Mouse (Mus musculus): ENCODE measurements around the gene Csad.

Csad gene

DNA sequence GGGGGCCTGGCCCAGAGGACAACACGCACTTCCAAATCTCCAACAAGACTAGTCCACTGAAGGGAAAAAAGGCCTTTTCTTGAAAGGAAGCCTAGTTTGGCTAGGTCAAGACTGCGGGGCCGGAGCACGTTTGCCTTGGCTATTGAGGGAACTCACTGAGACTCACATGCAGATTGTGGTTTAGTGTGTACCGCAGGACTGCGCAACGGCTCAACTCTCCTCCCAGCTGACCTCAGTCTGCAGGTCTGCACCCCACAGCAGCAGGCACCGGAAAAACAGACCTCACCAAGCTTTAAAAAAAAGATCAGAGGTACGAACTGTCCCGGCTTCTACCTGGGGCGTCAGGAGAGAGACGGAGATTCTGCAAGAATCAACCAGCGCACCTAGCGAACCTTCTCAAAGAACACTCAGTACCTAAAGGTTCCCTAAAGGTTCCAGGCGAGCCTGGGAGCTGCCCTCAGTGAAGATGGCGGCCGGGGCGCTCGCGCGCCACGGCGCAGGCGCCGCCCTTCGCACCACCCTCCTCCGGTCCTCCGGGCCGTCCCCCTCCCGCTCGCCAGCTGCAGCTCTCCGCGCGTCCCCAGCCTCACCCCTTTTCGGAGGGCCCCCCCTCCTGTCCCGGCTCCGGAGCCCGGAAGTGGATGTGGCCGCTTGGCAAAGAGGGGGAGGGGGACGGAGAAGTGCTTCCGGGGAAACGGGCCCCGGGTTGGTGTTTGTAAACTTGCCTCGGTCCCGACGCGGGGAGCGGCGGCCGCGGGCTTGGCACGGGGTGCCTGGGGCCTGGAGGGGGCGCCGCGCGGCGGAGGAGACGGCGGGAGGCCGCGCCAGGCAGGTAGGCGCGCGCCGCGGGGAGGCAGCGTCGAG is 1.3 kb downstream of the Csad start, which contains the start of gene Zfp740:
Zfp740 (plus strand) TSS at position 279 of the 864 bp plus-strand sequence.
- DNase-seq (ENCODE audit: low read depth) = peak; percentile 87

DNA sequence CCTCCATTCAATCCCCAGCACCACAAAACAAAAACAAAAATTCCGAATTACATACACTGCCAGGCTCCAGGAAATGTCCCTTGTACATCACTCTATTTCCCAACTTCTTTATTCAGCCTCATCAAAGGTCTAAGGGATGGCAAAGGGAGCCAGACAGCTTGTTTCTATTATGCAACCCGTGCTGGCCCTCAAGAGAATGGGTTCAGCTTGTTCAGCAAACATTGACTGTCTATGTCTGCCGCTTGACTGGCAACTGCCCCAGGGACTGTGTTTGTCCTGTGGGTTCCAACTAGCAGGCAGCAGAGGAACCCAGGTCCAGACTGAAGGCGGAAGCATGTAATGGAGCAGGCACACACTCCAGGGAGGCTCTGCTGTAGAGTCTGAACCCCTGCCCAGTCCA is 5.7 kb downstream of the Csad start:
- DNase-seq (ENCODE audit: low read depth) = no peak

DNA sequence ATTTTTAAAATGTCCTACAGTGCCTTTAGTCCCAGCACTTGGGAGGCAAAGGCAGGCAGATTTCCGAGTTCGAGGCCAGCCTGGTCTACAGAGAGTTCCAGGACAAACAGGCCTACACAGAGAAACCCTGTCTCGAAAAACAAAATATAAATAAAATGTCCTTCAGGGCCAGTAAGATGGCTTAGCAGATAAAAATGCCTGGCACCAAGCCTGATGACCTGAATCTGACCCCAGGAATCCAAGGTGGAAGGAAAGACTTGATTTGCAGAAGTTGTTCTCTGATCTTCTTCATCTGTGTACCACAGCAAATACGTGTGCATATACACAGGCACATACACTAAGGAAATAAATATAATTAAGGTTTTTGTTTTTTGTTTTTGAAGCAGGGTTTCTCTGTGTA is 9.2 kb downstream of the Csad start:
- no peak for DNase-seq (ENCODE audit: low read depth)

DNA sequence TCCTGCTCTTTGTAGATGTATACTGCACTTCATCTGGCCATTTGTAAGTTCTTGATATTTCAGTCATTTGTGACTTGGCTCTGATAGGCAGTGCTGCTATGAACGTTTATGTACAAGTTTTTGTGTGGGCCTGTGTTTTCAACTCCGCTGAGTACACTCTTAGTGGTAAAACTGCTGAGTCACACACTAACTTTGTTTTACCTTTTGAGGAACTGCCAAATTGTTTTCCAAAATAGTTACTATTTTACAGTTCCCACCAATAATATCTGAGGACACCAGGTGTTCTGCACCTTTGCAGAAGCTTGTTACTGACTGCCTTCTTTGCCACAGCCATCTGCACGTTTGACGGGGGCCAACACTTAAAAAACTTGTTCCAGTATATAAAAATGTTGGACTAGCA is 10.1 kb downstream of the Csad start:
- DNase-seq (ENCODE audit: low read depth) = no peak

DNA sequence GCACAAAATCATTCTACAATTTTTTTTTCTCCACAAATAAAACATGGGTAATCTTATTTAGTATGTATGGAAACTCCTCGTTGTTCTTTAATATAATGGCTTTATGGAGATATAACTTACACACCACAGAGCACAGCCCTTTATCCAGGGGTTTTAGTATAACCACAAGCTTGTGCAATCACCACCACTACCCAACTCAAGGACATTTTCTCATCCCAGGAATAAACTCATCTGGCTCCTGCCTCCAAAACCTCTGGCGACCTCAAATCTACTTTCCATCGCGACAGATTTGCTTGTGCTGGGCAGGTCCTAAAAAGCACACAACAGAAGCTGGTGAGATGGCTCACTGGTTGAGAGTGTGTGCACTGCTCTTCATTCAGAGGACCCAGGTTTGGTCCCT is 10.9 kb downstream of the Csad start:
- no peak for DNase-seq (ENCODE audit: low read depth)

DNA sequence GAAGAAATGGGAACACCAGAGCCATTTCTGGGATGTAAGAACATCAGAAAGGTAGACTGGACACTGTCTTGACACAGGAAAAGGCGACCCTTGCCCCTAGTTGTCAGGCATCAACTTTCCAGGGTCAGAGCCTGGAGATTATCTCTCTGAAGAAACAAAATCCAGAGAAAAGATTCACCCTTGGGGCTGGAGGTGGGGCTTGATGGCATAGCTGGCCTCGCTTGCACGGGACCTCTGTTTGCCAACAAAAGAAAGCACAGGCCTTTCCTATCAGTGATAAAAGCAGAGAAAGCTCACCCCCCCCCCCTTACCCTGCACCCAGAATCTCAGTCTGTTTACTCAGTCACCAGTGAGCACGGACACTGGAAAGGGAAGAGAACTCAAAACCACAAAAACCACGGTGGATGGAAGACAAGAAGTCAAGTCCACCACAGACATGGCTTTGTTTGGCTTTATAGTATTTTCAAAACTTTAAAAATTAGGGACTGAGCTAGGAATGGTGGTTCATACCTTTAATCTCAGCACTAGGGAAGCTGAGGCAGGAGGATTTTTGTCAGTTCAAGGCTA is 11.6 kb downstream of the Csad start:
- no peak for DNase-seq (ENCODE audit: low read depth)

DNA sequence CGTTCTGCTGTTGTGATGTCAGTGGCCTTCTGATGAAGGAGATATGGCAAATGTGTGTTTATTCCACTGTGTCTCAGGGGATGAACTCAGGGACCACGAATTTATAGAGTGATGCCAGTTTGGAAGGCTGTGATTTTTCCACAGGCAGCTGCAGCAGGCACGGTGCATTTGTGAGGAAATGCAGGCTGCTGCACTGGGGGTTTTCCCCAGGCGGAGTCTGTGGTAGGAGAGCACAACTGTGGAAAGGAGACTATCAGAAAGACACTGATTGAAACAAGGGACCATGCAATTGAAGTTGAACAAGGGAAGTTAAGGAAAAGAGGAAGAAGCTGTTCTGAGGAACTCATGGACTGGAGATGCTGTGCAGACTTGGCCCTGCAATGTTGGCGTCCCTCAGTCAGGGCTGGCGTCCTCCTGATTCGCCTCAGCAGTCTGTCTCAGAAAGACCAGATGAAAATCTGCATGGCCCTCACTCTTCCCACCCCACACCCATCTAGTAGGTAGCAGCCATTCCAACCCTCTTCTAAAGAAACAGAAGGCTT is 12.2 kb downstream of the Csad start:
- DNase-seq (ENCODE audit: low read depth) = no peak

DNA sequence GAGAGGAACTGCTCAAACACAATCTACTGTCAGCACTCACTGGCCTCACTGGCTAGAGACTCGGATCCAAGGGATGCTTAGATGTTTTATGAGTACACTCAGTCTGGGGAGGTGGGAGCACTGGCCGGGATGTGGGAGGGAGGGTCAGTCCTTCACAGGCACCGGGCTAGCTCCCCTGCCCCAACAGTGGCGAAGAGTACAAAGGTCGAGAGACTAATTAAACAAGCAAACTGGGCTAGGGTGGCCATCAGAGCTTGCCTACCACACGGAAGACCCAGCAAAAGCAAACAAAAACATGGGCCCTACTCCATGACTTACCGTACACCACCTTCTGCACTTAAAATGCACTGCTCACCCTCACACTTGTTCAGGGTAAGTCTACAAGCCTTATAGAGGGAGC is 12.8 kb downstream of the Csad start:
- no peak for DNase-seq (ENCODE audit: low read depth)

DNA sequence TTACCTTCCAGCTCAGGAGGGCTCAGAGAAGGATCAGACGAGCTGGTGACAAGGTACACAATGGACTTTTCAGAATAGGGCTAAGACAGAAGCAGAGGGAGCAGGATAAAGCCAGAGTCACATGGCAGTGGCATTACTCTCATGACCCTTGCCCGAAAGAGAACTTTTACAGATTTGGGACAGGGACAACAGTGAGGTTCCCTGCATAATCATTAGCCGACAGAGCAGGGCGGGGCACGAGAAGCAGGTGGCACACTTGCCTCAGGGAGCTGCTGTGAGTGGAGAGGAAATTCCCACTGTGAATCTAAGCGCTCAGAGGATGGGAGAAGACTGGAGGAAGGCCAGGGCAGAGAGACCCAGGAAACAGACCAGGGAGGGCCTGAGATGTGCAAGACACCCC is 15.6 kb downstream of the Csad start:
- DNase-seq (ENCODE audit: low read depth) = no peak

DNA sequence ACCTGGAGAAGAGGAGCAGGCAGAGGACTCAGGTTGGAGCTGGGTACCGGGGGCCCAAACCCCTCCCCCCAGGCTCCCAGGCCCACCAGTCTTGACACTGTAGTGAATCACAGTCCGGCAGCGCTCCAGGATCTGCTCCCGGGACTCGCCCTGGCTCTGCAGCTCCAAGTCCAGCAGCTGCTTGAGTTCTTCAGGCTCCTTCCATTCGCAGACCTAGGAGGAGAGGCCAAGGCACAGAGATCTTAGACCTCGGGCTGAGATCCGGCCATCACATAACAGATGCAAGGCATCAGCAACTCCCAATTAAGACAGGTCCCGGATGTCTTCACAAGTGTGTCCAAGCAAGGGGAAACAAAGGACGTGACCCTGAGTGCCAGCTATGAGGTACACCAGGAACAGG is 16.4 kb downstream of the Csad start:
- no peak for DNase-seq (ENCODE audit: low read depth)

DNA sequence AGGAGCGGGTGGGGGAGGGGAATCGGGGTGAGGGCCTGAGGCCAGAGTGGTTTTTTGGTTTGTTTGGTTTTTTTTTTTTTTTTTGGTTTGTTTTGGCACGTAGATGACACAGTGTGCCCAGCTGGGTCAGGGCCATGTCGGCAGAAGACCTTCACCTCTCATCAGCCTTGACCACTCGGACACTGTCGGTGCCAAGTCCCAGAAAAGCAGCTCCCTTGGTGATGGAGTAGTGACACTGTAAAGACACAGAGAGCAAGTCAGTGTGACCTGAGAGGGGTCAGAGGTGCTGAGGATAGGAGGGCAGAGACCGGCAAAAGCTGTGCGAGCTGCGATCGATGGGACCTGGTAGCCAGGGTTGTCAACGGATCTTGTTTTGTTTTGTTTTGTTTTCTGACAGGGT is 18.3 kb downstream of the Csad start:
- DNase-seq (ENCODE audit: low read depth) = no peak

DNA sequence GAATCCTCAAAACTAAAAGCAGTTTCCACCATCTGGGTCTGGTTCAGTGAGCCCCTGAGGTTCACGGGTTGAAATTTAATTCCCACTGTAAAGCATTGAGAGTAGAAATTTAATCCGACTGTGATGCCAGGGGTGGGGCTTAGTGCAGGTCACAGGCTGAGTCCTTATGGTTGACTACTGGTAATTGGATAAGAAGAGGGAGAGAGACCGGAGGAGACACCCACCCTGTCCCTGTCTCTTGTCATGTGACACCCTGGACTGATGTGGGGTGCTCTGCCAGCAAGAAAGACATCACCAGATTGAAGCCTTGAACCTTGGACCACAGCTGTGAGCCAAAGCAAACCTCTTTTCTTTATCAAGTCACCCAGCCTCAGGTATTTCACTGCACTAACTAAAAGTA is 21.4 kb downstream of the Csad start:
- DNase-seq (ENCODE audit: low read depth) = no peak

DNA sequence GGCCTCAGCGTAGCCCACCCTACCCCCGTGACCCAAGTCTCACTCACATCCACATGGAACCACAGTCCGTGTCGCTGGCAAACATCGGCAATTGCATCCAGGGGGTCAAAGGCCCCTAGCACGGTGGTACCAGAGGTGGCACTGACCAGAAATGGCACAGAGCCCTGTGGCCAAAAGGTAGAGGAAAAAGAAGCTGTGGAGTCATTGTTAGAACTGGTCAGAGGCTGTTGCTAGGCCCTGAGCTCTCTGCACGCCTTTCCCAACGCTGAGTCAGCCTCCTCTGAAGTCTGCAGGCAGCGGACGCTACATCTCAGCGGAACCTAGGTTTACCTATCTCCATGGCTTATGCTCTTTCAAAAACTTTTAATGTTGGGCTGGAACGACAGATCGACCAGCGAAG is 24.6 kb downstream of the Csad start:
- DNase-seq (ENCODE audit: low read depth) = no peak

DNA sequence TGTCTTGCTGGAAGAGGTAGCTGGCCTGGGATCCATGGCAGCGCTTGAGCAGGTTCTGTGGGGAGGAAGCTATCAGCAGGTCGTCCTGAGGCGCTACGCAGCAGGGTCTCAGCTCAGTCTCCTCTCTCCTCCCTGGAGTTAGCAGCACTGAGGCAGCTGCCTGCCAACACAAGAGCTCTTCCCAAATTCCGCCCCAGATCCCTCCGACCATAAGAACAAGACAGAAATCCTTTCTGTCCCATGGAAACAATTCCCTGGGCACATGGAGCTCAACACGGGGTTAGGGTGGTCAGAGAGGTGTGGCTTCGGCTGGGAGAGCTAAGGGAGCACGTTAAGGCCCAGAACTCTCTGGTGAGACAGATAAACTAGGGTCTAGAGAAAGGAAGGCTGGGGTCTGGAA is 25.4 kb downstream of the Csad start:
- no peak for DNase-seq (ENCODE audit: low read depth)

DNA sequence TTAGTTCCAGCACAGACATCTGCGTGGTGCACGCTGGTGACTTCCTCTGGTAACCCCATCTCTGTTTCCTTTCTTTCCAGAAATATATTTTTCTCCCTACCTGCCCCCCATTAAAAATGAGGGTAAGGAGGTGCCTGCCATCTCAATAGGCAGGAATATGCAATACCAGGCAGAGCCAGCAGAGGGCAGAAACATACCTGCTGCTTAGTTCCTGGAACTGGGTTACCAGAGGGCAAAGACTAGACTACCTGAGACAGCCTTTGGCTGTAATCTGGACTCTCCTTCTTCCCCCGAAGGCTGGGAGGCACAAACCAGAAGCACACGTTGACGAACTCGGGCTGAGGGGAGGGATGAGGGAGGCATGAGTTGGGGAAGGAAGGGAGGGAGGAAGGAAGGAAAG is 26.2 kb downstream of the Csad start:
- peak; percentile 67 for DNase-seq (ENCODE audit: low read depth)

DNA sequence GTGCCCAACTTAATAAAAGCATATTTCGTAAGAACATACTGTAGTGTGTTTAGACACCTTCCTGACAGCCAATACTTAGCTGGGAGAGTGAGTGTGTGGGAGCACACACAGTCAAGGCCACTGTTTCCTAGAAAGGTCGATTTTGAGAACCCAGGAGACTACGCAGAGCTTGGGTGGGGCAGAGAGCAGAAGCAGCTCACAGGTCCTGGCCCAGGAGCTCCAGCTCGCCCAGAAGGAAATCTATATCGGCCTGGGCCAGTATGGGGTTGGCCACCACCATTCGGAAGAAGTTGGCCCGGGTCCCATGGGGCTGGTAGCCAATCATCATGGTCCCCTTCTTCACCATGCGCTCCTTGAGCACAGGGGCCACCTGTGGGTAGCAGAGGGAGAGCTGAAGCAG is 27.1 kb downstream of the Csad start:
- DNase-seq (ENCODE audit: low read depth) = no peak

DNA sequence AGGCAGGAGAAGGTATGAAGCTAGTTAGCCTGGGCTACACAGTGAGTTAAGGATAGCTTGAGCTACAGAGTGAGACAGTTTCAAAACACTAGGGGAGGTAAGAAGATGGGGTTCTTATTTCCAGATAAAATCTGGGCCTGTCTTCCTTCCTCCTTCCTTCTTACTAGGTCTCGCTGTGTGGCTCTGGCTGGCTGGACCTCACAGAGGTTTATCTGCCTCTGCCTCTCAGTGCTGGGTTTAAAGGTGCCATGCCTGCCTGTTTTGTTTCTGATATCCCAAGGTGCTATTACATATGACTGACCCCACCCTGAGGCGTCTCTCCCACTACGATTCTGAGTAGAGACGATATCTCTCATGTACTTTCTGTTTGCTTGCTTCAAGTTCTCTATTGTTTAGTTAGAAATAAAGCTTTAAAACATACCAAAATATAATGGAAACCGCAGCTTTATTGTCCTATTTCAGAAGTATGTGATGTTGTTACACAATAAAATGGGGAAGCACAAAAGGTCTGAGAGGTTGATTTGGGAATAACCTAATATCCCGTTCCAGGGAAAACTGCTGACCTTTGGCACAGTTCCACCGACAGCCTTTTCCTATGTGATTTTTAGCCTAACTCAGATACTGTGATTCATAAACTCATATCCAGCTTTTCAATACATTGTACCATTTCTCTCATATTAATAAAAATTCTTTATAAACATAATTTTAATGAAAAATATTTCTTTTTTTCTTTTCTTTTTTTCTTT is 27.8 kb downstream of the Csad start:
- DNase-seq (ENCODE audit: low read depth) = peak; percentile 35

DNA sequence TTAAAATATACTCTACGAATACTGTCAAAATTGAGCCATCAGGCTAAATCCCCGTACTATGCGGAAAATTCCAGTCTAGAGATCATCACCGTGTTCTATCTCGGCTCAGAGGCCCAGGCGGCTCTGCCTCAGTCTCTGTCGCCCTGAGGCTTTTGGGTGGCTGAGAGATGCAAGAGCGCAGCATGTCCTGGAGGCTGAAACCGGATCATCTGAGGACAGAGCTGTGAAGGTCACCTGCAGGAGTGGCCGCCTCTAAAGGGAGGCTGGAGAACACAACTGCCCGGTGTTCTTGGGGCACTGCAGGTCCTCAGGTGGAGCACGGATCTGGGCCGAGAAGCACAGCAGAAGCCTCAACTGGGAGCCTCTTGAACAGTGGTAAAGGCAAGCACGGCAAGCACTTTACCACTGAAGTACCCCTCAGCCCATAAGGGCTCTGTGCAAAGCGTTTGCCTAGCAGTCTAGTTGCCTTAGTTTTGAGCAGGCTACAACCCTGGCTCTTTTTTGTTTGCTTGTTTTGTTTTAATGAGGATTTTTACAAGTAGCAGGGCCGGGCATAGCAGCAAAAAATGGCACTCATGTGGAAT is 28.7 kb downstream of the Csad start:
- no peak for DNase-seq (ENCODE audit: low read depth)

DNA sequence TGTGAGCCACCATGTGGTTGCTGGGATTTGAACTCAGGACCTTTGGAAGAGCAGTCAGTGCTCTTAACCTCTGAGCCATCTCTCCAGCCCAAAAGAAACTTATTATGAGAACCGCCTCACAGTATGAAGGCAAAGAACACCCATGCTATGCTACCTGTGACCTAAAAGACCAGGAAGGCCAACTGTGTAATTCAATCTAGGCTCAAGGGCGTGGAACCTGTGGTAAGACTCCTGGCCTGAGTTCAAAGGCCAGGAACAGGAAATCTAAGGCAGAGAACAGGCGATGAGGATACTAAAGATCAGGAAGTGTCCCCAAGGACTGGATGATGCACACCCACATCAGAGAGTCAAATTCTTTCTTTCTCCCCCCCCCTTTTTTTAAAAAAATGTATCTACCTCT is 30.9 kb downstream of the Csad start:
- DNase-seq (ENCODE audit: low read depth) = no peak

DNA sequence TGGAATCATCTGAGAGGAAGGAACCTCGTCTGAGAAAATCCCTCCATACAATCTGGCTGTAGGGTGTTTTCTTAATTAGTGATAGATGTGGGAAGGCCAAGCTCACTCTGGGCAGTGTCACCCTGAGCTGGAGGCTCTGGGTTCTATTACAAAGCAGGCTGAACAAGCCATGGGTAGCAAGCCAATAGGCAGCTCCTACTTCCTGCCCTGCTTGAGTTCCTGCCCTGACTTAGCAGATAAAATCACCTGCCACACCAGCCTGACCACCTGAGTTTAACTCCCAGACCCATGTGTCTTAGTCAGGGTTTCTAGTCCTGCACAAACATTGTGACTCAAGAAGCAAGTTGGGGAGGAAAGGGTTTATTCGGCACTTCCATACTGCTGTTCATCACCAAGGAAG is 35.5 kb downstream of the Csad start:
- no peak for DNase-seq (ENCODE audit: low read depth)

DNA sequence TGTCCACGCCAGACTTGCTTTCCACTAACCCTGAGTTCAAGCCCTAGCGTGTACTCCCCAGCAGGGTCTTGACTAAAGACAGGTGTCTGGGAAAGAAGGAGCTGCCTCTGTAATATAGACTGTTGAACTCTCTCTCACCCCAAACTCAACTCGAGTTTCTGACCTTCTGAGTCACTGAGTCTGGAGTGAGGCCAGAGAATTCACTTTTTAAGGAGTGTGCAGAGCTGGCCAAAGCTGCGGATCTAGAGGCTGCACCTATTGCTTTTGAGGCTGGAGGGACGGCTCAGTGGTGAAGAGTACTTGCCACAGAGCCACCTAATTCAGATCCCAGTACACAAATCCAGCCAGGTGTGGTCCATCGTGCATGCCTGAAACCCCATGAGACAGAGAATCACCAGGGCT is 36.9 kb downstream of the Csad start:
- no peak for DNase-seq (ENCODE audit: low read depth)

DNA sequence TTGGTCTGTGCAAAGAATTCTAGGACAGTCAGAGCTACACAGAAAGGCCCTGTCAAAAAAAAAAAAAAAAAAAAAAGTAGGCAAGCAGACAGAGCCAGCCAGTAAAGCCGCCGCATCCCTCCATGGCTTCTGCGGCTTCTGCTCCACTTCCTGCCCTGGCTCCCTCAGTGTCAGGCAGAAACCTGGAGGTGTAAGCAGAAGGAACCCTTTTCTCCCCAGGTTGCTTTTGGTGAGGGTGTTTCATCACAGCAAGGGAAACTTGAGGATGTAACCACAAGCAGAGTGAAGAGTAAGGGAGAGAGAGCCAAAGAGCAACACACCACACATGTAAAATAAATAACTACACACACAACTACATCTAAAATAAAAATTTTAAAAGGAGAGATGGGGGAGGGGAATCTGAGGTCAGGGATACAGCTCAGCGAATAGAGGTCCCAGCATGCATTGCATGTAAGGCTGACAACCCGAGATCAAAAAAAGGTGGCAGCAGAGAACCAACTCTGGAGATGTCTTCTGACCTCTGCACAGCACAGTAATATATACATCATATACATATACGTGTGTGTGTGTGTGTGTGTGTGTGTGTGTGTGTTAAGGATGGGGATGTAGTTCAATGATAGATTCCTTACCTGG is 38.9 kb downstream of the Csad start:
- DNase-seq (ENCODE audit: low read depth) = no peak
